Mouse (Mus musculus): Measurements from ENCODE around the gene Ints3. TPM values are rescaled to one million over a fixed set of nuclear protein-coding genes. Genes with fewer than 3 reads are reported as not detected.
A peak's percentile ranks its signal among the peaks of the same experiment; 100 is the strongest.

Gene Ints3
- total RNA-seq, 2 experiments from 2014 or later, result 59.6 to 61.2 TPM

DNA sequence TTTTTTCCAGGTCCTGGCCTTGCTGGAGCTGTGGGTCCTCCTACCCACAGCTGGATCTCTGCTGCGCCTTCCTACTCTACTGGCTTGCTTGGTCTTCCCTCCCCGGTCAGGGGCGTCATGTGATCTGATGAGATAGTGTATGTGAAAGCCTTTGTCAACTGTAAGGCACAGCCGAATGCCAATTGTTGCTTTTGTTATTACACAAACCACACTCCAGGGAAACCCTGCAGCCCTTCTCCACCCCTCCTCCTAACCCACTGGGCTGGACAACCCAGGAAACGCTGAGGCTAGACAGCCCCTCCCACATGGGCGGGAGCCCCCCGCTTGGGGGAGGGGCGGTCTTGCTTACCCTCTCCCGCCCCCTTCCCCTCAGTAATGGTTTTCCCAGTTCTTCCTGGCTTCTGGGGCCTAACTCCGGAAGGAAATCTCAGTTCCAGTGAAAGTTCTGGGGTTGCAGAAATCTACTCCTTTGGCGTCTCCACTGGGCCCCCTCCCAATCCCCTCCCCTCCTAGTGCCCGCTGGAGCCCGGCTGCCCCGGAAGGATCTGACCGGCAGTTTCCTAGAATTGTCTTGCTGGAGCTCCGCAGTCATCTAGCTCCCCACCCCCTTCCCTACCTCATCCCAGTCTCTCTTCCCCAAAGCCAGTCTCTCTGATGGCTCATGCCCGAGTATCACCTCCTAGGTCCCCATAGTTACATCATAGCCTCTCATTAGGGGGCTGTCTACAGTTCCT is 13.1 kb upstream of the Ints3 start:
- peak; percentile 65 to 78 for DNase-seq (ENCODE audit: low spot score in 2 of 2)

DNA sequence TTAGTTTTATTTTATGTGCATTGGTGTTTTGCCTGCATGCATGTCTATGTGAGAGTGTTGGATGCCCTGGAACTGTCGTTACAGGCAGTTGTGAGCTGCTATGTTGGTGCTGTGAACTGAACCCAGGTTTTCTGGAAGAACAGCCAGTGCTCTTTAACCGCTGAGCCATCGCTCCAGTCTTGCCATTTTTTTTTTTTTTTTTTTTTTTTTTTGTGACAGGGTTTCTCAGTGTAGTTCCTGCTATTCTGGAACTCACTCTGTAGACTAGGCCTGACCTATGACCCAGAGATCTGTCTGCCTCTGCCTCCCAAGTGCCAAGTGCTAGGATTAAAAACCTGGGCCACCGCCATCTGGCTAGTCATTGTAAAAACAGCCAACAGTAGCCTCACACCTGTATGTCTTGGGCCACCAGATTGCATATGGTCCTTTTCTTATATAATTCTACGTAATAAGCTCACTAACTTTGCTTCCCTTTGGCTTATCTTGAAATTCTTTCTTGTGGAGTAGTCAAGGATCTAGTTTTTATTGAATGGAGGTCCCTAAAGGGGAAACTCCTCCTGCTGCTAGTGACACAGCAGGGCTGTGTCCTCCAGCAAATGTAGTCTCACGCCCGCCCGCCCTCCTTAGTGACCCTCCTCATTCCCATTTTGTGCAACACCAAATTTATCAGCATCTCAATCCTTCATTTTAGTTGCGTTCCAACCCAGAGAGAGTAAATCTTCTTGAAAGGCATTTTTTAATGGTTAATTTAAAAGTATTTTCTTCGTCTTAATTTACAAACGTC is 12.2 kb upstream of the Ints3 start:
- no peak for DNase-seq (ENCODE audit: low spot score in 2 of 2)

DNA sequence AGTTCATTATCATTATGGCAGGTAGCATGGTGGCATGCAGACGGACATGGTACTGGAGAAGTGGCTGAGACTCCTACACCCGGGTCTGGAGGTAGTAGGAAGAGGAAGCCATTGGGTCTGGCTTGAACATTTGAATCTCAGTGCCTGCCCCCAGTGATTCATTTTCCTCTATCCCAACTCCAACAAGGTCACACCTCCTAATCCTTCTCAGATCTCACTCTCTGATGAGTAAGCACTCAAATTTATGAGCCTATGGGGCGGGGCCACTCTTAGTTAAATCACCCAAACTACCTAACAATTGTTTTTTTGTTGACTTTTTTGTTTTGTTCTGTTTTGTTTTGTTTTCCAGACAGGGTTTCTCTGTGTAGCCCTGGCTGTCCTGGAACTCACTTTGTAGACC is 10.6 kb upstream of the Ints3 start:
- no peak for DNase-seq (ENCODE audit: low spot score in 2 of 2)

- no peak for DNase-seq (ENCODE audit: low spot score in 2 of 2)
Measured at GRCm38 (mm10) chr3:90440756-90441155, 7.3 kb upstream of the Ints3 start.

DNA sequence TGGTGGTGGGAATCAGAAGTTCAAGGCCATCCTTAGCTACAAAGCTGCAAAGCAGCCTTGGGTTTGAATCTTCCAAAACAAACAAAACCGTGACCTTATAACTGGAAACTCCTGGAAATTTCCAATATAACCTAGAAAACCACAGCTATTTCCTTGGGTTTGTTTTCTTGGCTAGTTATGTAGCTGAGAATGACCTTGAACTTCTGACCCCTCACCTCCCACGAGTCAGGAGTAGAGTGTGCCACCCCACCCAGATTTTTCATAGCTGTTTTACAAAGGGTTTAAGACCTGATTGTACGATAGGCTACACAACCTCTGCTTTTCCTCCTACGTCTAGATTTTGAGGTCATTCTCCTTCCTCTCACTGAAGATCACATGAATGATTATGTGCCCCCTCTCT is 3.7 kb upstream of the Ints3 start:
- no peak for DNase-seq (ENCODE audit: low spot score in 2 of 2)

GRCm38 (mm10) chr3:90434073-90434730 is 780 bp upstream of the Ints3 start:
- DNase-seq (ENCODE audit: low spot score in 2 of 2), result no peak

DNA sequence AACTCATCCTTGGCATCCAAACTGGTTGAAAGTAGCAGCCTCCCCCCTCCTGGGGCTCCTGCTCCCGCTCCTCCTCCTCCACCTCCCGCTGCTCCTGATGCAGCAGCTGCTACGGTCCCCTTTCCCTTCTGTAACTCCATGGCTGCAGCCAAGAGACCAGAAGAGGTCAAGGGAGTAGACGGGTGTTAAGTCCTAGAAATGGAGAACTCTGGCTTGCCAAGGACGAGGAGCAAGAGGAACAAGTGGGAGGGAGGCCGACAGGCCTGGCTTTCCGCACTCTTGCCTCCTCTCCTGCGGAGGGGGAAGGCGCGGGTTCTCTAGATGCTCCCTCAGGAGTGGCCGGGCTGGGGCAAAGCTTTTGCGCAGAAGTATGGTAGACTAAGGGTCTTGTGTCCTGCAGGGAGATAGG is 607 bp downstream of the Ints3 start:
- DNase-seq (ENCODE audit: low spot score in 2 of 2), result no peak

DNA sequence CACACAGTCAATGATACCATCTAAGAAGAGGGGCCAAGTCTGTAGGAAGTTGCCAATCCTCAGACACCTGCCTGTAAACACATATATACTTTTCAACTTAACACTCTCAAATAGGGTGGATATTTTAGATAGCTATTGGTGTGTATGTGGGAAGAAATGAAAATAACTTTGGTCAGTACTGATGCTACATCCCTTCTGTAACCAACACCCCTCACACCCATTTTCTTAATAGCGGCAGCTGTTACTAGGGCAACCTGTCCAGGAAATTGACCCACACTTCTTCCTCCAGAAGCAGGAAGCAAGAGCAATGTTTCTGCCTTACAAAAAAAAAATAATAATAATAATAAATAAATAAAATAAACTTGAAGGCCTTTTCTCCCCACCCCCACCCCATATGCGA is 1.1 kb downstream of the Ints3 start:
- DNase-seq (ENCODE audit: low spot score in 2 of 2), result no peak

GRCm38 (mm10) chr3:90429576-90429975 is 3.8 kb downstream of the Ints3 start:
- no peak for DNase-seq (ENCODE audit: low spot score in 2 of 2)

GRCm38 (mm10) chr3:90428186-90428585 is 5.2 kb downstream of the Ints3 start:
- DNase-seq (ENCODE audit: low spot score in 2 of 2), result no peak

- no peak for DNase-seq (ENCODE audit: low spot score in 2 of 2)
Measured at GRCm38 (mm10) chr3:90427574-90427973, 5.8 kb downstream of the Ints3 start.

- no peak for DNase-seq (ENCODE audit: low spot score in 2 of 2)
Measured at GRCm38 (mm10) chr3:90425499-90425898, 7.9 kb downstream of the Ints3 start.

DNA sequence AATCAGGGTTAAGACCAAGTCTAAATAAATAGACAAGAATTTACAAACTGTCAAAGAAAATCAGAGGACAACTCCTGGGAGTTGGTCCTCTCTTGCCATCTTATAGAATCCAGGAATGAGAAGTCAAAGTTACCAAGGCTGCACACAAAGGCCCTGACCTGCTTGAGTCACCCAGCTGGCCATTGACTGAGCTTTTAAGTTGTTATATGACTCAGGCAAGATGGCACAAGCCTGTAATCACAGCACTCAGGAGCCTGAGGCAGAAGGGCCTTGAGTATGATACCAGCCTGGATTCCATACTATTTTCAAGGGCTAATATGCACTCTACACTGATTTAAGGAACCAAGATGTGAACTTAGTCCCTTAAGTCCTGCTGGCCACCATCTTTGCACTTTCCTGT is 9.9 kb downstream of the Ints3 start:
- DNase-seq (ENCODE audit: low spot score in 2 of 2), result no peak

- peak in 1 of 2 experiments; percentile 15 for DNase-seq (ENCODE audit: low spot score in 2 of 2)
Measured at GRCm38 (mm10) chr3:90420696-90421095, 12.7 kb downstream of the Ints3 start.

- no peak for DNase-seq (ENCODE audit: low spot score in 2 of 2)
Measured at GRCm38 (mm10) chr3:90413011-90413396, 20.4 kb downstream of the Ints3 start.

- peak; percentile 73 to 78 for DNase-seq (ENCODE audit: low spot score in 2 of 2)
Measured at GRCm38 (mm10) chr3:90412312-90413010, 21.0 kb downstream of the Ints3 start.

DNA sequence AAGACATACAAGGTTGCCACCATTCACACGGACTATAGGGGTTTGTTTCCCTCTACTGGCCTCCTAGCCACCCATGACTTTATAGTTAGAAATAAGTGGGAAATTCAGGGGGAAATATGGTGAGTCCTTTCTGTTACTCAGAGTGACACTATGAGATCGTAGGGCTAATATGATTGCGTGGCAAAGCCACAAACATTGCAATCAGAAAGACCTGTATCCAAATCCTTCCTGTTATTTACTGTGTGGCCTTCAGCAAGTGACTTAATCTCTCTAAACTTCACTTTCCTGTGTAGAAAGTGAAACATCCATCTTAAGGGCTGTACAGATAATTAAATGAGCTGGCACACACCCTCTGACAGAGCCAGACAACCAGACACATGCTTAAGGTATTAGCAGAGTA is 24.7 kb downstream of the Ints3 start:
- no peak for DNase-seq (ENCODE audit: low spot score in 2 of 2)

DNA sequence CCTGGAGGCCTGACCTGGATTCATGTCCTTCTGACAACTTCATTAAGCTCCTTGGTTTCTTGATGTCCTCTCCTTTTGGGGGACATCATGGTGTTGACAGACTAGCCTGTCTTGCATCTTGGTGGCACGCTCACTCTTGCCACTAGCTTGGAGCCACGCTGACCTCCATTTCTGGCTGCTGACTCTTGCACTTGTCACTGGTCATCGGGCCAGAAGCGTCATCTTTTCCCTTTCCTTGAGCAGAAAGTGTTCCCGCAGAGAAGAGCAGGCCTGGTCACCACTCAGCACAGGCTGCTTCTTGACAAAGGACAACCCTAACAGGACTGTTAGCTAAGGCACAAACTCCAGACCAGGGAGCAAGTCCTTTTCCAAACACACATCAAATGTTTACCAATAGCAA is 27.0 kb downstream of the Ints3 start:
- no peak for DNase-seq (ENCODE audit: low spot score in 2 of 2)

DNA sequence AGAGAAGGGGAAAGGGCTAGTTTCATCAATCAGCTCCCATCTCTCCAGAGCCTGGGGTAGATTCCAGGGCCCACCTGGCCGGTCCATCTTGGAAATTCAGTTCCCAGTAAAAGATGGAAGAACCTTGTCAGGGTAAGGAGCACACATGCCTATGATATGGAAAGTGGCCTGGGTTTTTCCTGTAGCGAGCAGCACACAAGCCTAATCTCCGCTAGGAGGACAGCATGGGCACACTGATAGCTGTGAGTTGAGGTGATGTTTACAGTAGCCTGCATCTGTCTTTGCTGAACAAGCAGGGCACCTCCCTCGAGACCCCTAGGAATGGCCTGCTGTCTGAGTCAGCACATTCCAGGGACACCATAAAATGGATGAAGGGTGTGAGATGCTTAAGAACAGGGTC is 28.8 kb downstream of the Ints3 start:
- DNase-seq (ENCODE audit: low spot score in 2 of 2), result no peak

DNA sequence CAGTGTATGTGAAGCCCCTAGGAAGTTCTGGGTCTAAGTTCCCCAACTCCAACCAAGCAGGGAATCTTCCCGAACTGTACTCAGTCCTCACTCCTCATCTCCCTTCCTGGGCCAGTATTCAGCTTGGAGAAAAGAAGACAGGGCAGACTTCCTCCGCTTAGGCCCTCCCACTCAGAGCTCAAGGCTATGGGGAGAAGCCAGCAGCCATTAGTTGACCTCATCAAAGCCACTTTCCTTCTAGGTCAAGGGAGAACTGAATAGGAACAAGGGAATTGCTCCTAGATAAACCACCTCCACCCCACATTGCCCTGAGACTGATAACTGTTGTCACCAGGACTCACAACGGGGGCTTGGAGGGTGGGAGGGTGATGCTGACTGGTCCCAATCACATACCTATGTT is 29.3 kb downstream of the Ints3 start:
- no peak for DNase-seq (ENCODE audit: low spot score in 2 of 2)

- no peak for DNase-seq (ENCODE audit: low spot score in 2 of 2)
Measured at GRCm38 (mm10) chr3:90400993-90401392, 32.4 kb downstream of the Ints3 start.

DNA sequence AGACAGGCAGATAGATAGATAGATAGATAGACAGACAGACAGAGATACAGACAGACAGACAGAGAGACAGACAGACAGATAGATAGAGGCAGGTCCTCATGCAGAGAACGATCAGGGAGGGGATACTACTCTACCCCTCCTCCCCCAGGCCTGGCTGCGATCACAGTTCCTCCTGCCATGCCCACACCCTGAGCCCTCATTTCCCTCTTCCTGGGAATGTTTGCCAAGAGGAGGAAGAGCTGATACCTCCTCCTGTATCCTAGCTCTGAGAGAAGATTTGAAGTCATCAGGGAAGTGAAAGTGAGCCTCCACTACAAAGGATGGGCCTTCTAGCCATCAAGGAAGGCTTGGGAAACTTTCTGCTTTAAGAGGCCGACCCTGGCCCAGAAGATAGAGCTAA is 37.8 kb downstream of the Ints3 start:
- no peak for DNase-seq (ENCODE audit: low spot score in 2 of 2)

Data from layer of hippocampus, postnatal 10 days (tissue).